Mouse (Mus musculus) thymus, adult 18-20 months (tissue): ENCODE results near the gene Gbp9.
"Not testable (repeated sequence)": the region's sequence is repeated elsewhere in the genome, so short reads cannot be mapped to it uniquely, and the experiment has no call there.

Source experiments
- DNase-seq, 2 experiments: peaks; one replicate each; pipeline ENCODE4 v3.0.0; 2022; ENCODE audit warnings: mixed read lengths in 2 of 2

Gbp9 gene

GRCm38 (mm10) chr5:105053471-105054169, 85.7 kb downstream of the Gbp9 start:
- not testable (repeated sequence) for DNase-seq

- DNase-seq = no peak
Observed at GRCm38 (mm10) chr5:105032362-105032761, 107.0 kb downstream of the Gbp9 start.
